11 mouse cellular contexts compared by ENCODE assay signal in genomic region chr9:63258768-63259167, GRCm38 (mm10).
A peak's percentile ranks its signal among the peaks of the same experiment; 100 is the strongest.
DNase-seq lines count a peak whose midpoint lies in the region; ATAC-seq lines count a peak whose summit lies in the region.
"Had no signal": no experiment of that assay in that cellular context is flagged by ENCODE, and none has a peak within 500 bp of the region (broad histone marks: within the 10 kb centered on the region; RNA-seq: fewer than 3 reads in every experiment).

No protein-coding gene starts in this region.

- H3K36me3 ChIP-seq in heart, embryonic 12.5 days, result peaks cover 31% of the 10 kb centered on the region
- H3K36me3 ChIP-seq: liver, embryonic 13.5 days had no signal

- H3K9ac ChIP-seq in heart, embryonic 12.5 days, result no peak overlapping the region
- H3K9ac ChIP-seq: heart, embryonic 15.5 days; liver, embryonic 13.5 days had no signal

- H3K4me1 ChIP-seq in heart, embryonic 12.5 days (replicated peaks), result peaks cover 12% of the 10 kb centered on the region; the same call in 1 of the 2 replicates
- H3K4me1 ChIP-seq: liver, embryonic 13.5 days had no signal

- DNase-seq in heart, adult 11 months, result peak; percentile 90
- peak; percentile 17 for DNase-seq in lung, postnatal 14 days
- no peak for DNase-seq in lung, postnatal 4 days
- peak; percentile 57 to 64 for DNase-seq in cerebellum, postnatal 10 days
- DNase-seq in left cerebral cortex, postnatal 4 days, result peak; percentile 8
- no peak for DNase-seq in c-Kit-positive CD71-positive TER-119-positive erythroid progenitor cells, embryonic 14.5 days (ENCODE audit: low spot score)
- no peak for DNase-seq in ovary, postnatal 36 days (ENCODE audit: low spot score)
- DNase-seq: liver, embryonic 13.5 days had no signal

- no peaks in the 10 kb centered on the region for H3K27me3 ChIP-seq in heart, embryonic 12.5 days (replicated peaks)
- H3K27me3 ChIP-seq: heart, embryonic 15.5 days; liver, embryonic 13.5 days had no signal

- H3K4me3 ChIP-seq in heart, embryonic 12.5 days, result no peak overlapping the region
- H3K4me3 ChIP-seq: heart, embryonic 15.5 days; liver, embryonic 13.5 days had no signal

- 53% methylated on average over 3 of the region's 3 CpGs for WGBS in heart, embryonic 12.5 days

- ATAC-seq in heart, embryonic 12.5 days (ENCODE audit: insufficient number of reproducible peaks, low FRiP score), result no peak

- H3K9me3 ChIP-seq in heart, embryonic 12.5 days (replicated peaks), result no peaks in the 10 kb centered on the region
- H3K9me3 ChIP-seq: heart, embryonic 15.5 days; liver, embryonic 13.5 days had no signal

- intact Hi-C loops in left cerebral cortex, postnatal 4 days (cut with DNase I), result no loop called here

- no peak overlapping the region for H3K27ac ChIP-seq in heart, embryonic 12.5 days (ENCODE audit: poor library complexity, severe bottlenecking)
- H3K27ac ChIP-seq: heart, embryonic 15.5 days; liver, embryonic 13.5 days had no signal

- H3K4me2 ChIP-seq in heart, embryonic 12.5 days, result no peak overlapping the region
- H3K4me2 ChIP-seq: heart, embryonic 15.5 days; liver, embryonic 13.5 days; midbrain, embryonic 11.5 days had no signal

Comparison
In these comparisons a context has a peak if more than half of its experiments do, and no peak if none do; other contexts are left out.
1. DNase-seq: peak in heart, adult 11 months (single experiment), lung, postnatal 14 days (single experiment), cerebellum, postnatal 10 days (2 of 2) and left cerebral cortex, postnatal 4 days (single experiment); none in lung, postnatal 4 days (0 of 2), c-Kit-positive CD71-positive TER-119-positive erythroid progenitor cells, embryonic 14.5 days (single experiment) and ovary, postnatal 36 days (single experiment).